Mouse (Mus musculus) midbrain, embryonic 15.5 days (tissue): ENCODE measurements around the gene Irf9. TPM values are rescaled to one million over a fixed set of nuclear protein-coding genes. Genes with fewer than 3 reads are reported as not detected.

Experiments used
- ATAC-seq: fragments of 200-750 bp; cut with Nextera tagmentation; replicated peaks from 2 replicates; pipeline ENCODE4 v1.8.0; 2017; ENCODE audit warnings: moderate TSS enrichment
- H3K27ac ChIP-seq: fragments of 300-500 bp; sonication (generic); 2 replicates; pipeline ENCODE4 v1.5.1; 2015; ENCODE audit warnings: mild to moderate bottlenecking, inconsistent platforms
- H3K27me3 ChIP-seq: fragments of 300-500 bp; sonication (generic); replicated peaks from 2 replicates; pipeline ENCODE4 v1.6.1; 2015; ENCODE audit warnings: inconsistent platforms
- H3K36me3 ChIP-seq: fragments of 300-500 bp; sonication (generic); replicated peaks from 2 replicates; pipeline ENCODE4 v1.6.1; 2015; ENCODE audit warnings: inconsistent platforms
- H3K4me1 ChIP-seq: fragments of 300-500 bp; sonication (generic); 2 replicates; pipeline ENCODE4 v1.6.1; 2015; ENCODE audit warnings: inconsistent platforms
- H3K4me2 ChIP-seq: fragments of 300-500 bp; sonication (generic); 2 replicates; pipeline ENCODE4 v1.6.1; 2015; ENCODE audit warnings: inconsistent platforms, mild to moderate bottlenecking, moderate library complexity
- H3K4me3 ChIP-seq: fragments of 300-500 bp; sonication (generic); 2 replicates; pipeline ENCODE4 v1.5.1; 2015; ENCODE audit warnings: mild to moderate bottlenecking, inconsistent platforms
- H3K9ac ChIP-seq: fragments of 300-500 bp; sonication (generic); 2 replicates; pipeline ENCODE4 v1.6.1; 2015; ENCODE audit warnings: mild to moderate bottlenecking, inconsistent platforms
- H3K9me3 ChIP-seq: fragments of 300-500 bp; sonication (generic); 2 replicates; pipeline ENCODE4 v1.6.1; 2016; ENCODE audit warnings: inconsistent platforms
- WGBS: fragments of 180-500 bp; shearing (Covaris S2); methylation state at CpG from one replicate; pipeline ENCODE4 v1.1.7; 2015; ENCODE audit warnings: mixed read lengths; 5-methylcytosine and 5-hydroxymethylcytosine counted together
- polyA plus RNA-seq: library from polyadenylated mRNA; unstranded; fragments of >200 nt; fragmentation: Nextera tagmentation; extraction: Ambion mirVana; gene quantifications from 2 replicates; pipeline ENCODE4 v1.2.1, GENCODE M21; 2015

Irf9 gene
- polyA plus RNA-seq, 1 experiment from 2014 or later, result 10.0 TPM

GRCm38 (mm10) chr14:55570588-55570987 is 32.8 kb upstream of the Irf9 start:
- ATAC-seq, result no peak
- Histone ChIP-seq H3K36me3 (peaks cover 44% of the 10 kb centered on the region), H3K4me2 (no peak overlapping the region), H3K9ac (no peak overlapping the region), H3K4me1 (no peaks in the 10 kb centered on the region), H3K9me3 (no peaks in the 10 kb centered on the region), H3K27ac (no peak overlapping the region), H3K27me3 (no peaks in the 10 kb centered on the region), H3K4me3 (no peak overlapping the region)
- 92% methylated on average over 2 of the region's 2 CpGs for WGBS

- no peaks in the 10 kb centered on the region for H3K4me1 ChIP-seq
These were observed 31.6 kb upstream of the Irf9 start for GRCm38 (mm10) chr14:55571760-55572159.

GRCm38 (mm10) chr14:55575302-55575701 is 28.1 kb upstream of the Irf9 start, which contains the start of gene Fitm1:
Fitm1 (plus strand) TSS chr14:55575617.
- Histone ChIP-seq H3K4me1 (peaks cover 20% of the 10 kb centered on the region), H3K9ac (no peak within 1 kb of the TSS), H3K27ac (no peak within 1 kb of the TSS), H3K4me3 (no peak within 1 kb of the TSS), H3K27me3 (no peaks in the 10 kb centered on the region), H3K9me3 (no peaks in the 10 kb centered on the region), H3K36me3 (no peaks in the 10 kb centered on the region), H3K4me2 (no peak within 1 kb of the TSS)
- no peak for ATAC-seq
- WGBS, result 82% methylated on average over 8 of the region's 8 CpGs

More at GRCm38 (mm10) chr14:55571760-55572159, 31.6 kb upstream of the Irf9 start:
- Histone ChIP-seq H3K36me3 (peaks cover 33% of the 10 kb centered on the region), H3K9ac (no peak overlapping the region), H3K9me3 (no peaks in the 10 kb centered on the region), H3K27me3 (no peaks in the 10 kb centered on the region), H3K4me2 (no peak overlapping the region), H3K27ac (no peak overlapping the region), H3K4me3 (no peak overlapping the region)
- ATAC-seq, result no peak

GRCm38 (mm10) chr14:55575711-55576110 is 27.7 kb upstream of the Irf9 start:
- Histone ChIP-seq H3K36me3 (0 out of 2 replicates have a peak, but pooled peaks cover 2% of the 10 kb centered on the region), H3K9ac (no peak overlapping the region)
- ATAC-seq, result no peak

GRCm38 (mm10) chr14:55576376-55576775 is 27.0 kb upstream of the Irf9 start:
- H3K27ac ChIP-seq, result no peak overlapping the region
- H3K27me3 ChIP-seq, result no peaks in the 10 kb centered on the region
- peaks cover 20% of the 10 kb centered on the region for H3K4me1 ChIP-seq
- no peak overlapping the region for H3K4me2 ChIP-seq
- no peak overlapping the region for H3K4me3 ChIP-seq
- 86% methylated on average over 16 of the region's 16 CpGs for WGBS
- H3K36me3 ChIP-seq, result peaks cover 9% of the 10 kb centered on the region; the same call in 1 of the 2 replicates
- H3K9ac ChIP-seq, result no peak overlapping the region
- H3K9me3 ChIP-seq, result no peaks in the 10 kb centered on the region
- no peak for ATAC-seq

More at GRCm38 (mm10) chr14:55575711-55576110, 27.7 kb upstream of the Irf9 start:
- H3K4me1 ChIP-seq, result peaks cover 20% of the 10 kb centered on the region
- no peak overlapping the region for H3K4me3 ChIP-seq
- H3K4me2 ChIP-seq, result no peak overlapping the region
- H3K27me3 ChIP-seq, result no peaks in the 10 kb centered on the region
- H3K9me3 ChIP-seq, result no peaks in the 10 kb centered on the region
- WGBS, result 73% methylated on average over 13 of the region's 13 CpGs
- no peak overlapping the region for H3K27ac ChIP-seq

- Histone ChIP-seq H3K4me2 (peak within 1 kb of the TSS; percentile 85), H3K27ac (peak within 1 kb of the TSS; percentile 89), H3K36me3 (peaks cover 12% of the 10 kb centered on the region; the same call in 1 of the 2 replicates), H3K9me3 (no peaks in the 10 kb centered on the region), H3K4me1 (peaks cover 20% of the 10 kb centered on the region), H3K4me3 (peak within 1 kb of the TSS; percentile 69), H3K27me3 (no peaks in the 10 kb centered on the region), H3K9ac (peak within 1 kb of the TSS; percentile 79)
- ATAC-seq, result peak; percentile 92
- WGBS, result under 1% methylated on average over 32 of the region's 32 CpGs
These were observed 25.3 kb upstream of the Irf9 start, which contains the start of gene Psme1 for GRCm38 (mm10) chr14:55577871-55578667. Psme1 (plus strand) TSS chr14:55578123.

- Histone ChIP-seq H3K9ac (peak overlapping the region; percentile 79), H3K4me2 (peak overlapping the region; percentile 85), H3K9me3 (no peaks in the 10 kb centered on the region), H3K4me1 (peaks cover 20% of the 10 kb centered on the region), H3K36me3 (peaks cover 12% of the 10 kb centered on the region; the same call in 1 of the 2 replicates), H3K27ac (peak overlapping the region; percentile 89), H3K4me3 (peak overlapping the region; percentile 69), H3K27me3 (no peaks in the 10 kb centered on the region)
- peak; percentile 64 for ATAC-seq
- WGBS, result 23% methylated on average over 6 of the region's 6 CpGs
These were observed 24.6 kb upstream of the Irf9 start for GRCm38 (mm10) chr14:55578668-55579269.

- Histone ChIP-seq H3K36me3 (peaks cover 12% of the 10 kb centered on the region; the same call in 1 of the 2 replicates), H3K4me3 (no peak overlapping the region), H3K4me1 (peaks cover 26% of the 10 kb centered on the region), H3K27me3 (no peaks in the 10 kb centered on the region), H3K4me2 (0 out of 2 replicates have a peak overlapping the region, but pooled peaks have one; percentile 85), H3K27ac (no peak overlapping the region), H3K9ac (no peak overlapping the region), H3K9me3 (no peaks in the 10 kb centered on the region)
- no peak for ATAC-seq
- 82% methylated on average over 23 of the region's 23 CpGs for WGBS
These were observed 23.6 kb upstream of the Irf9 start for GRCm38 (mm10) chr14:55579511-55580496.

- Histone ChIP-seq H3K4me1 (peaks cover 26% of the 10 kb centered on the region), H3K27ac (no peak overlapping the region), H3K9ac (no peak overlapping the region), H3K27me3 (no peaks in the 10 kb centered on the region), H3K9me3 (no peaks in the 10 kb centered on the region), H3K4me3 (no peak overlapping the region), H3K4me2 (no peak overlapping the region), H3K36me3 (peaks cover 12% of the 10 kb centered on the region; the same call in 1 of the 2 replicates)
- 94% methylated on average over 16 of the region's 16 CpGs for WGBS
- no peak for ATAC-seq
These were observed 22.6 kb upstream of the Irf9 start for GRCm38 (mm10) chr14:55580731-55581130.

- no peaks in the 10 kb centered on the region for H3K27me3 ChIP-seq
- H3K4me1 ChIP-seq, result peaks cover 26% of the 10 kb centered on the region
- H3K4me3 ChIP-seq, result no peak overlapping the region
- H3K36me3 ChIP-seq, result peaks cover 12% of the 10 kb centered on the region; the same call in 1 of the 2 replicates
- H3K9me3 ChIP-seq, result no peaks in the 10 kb centered on the region
- ATAC-seq, result no peak
- H3K4me2 ChIP-seq, result no peak overlapping the region
- H3K27ac ChIP-seq, result no peak overlapping the region
- 72% methylated on average over 9 of the region's 9 CpGs for WGBS
- H3K9ac ChIP-seq, result no peak overlapping the region
These were observed 21.2 kb upstream of the Irf9 start for GRCm38 (mm10) chr14:55581981-55582681.

- no peak overlapping the region for H3K27ac ChIP-seq
- H3K4me3 ChIP-seq, result peak overlapping the region; percentile 46
- ATAC-seq, result no peak
- H3K27me3 ChIP-seq, result no peaks in the 10 kb centered on the region
- WGBS, result 43% methylated on average over 5 of the region's 5 CpGs
- H3K36me3 ChIP-seq, result peaks cover 12% of the 10 kb centered on the region; the same call in 1 of the 2 replicates
- peak overlapping the region; percentile 49 for H3K9ac ChIP-seq
- H3K4me1 ChIP-seq, result peaks cover 11% of the 10 kb centered on the region
- peak overlapping the region; percentile 66 for H3K4me2 ChIP-seq
- no peaks in the 10 kb centered on the region for H3K9me3 ChIP-seq
These were observed 19.1 kb upstream of the Irf9 start for GRCm38 (mm10) chr14:55584303-55584701.
